Mouse (Mus musculus) liver, postnatal 0 days (tissue): ENCODE measurements at regions not wholly inside any gene's neighbourhood (a gene's known extent, or its start where the extent isn't known, plus 50 kb on each side); places are given as distances from the start of the nearest gene placed in this dataset.

Source experiments
- CTCF ChIP-seq: sonication (generic); IDR thresholded peaks from 2 replicates; pipeline ENCODE4 v1.5.1; 2016; ENCODE audit warnings: antibody characterized with exemption, low read depth
- EP300 ChIP-seq: IDR thresholded peaks from 2 replicates; pipeline ENCODE4 v1.6.1; 2016; ENCODE audit warnings: antibody characterized with exemption, low read depth, mild to moderate bottlenecking

DNA sequence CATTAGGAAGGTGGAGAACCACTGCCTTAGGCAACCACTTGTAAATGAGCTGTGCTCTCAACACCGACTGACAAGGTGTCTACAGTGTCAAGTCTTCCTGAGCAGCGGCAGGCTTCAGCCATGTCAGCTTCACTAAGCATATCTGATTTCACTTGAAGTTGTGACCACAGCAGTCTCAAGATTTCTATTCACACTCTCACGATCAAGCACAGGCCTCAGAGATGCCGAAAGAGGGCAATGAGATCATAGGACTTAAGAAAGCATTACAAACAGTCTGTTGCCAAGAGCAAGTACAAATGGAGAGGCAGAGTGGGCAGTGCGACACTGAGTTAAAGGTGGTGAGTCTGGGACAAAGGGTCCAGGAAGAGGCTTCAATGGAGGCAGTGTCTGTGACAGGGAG lies 289.6 kb downstream of the Kcnrg start:
- no peak for TF ChIP-seq CTCF
- TF ChIP-seq EP300, result no peak
